Mouse (Mus musculus) myocyte (in vitro differentiated cells): ENCODE measurements around the gene Sag. TPM values are rescaled to one million over a fixed set of nuclear protein-coding genes. Genes with fewer than 3 reads are reported as not detected.

Source experiments
- H3K27me3 ChIP-seq: one replicate; pipeline ENCODE4 v1.6.1; 2011; ENCODE audit not compliant: control insufficient read depth, insufficient read depth, insufficient read length
- H3K36me3 ChIP-seq: one replicate; pipeline ENCODE4 v1.6.1; 2011; ENCODE audit not compliant: control insufficient read depth, insufficient read depth
- H3K4me2 ChIP-seq: one replicate; pipeline ENCODE4 v1.6.1; 2011; ENCODE audit warnings: low read depth, control low read depth
- H3K4me3 ChIP-seq: one replicate; pipeline ENCODE4 v1.5.1; 2011; ENCODE audit warnings: mild to moderate bottlenecking, control low read depth, moderate library complexity
- H3K79me2 ChIP-seq: one replicate; pipeline ENCODE4 v1.6.1; 2011; ENCODE audit not compliant: control insufficient read depth, insufficient read depth
- H3ac ChIP-seq: one replicate; pipeline ENCODE4 v1.6.1; 2011; ENCODE audit not compliant: control insufficient read depth, insufficient read length
- CEBPB ChIP-seq: IDR thresholded peaks from 2 replicates; pipeline ENCODE4 v1.6.1; 2011; ENCODE audit warnings: mild to moderate bottlenecking, moderate library complexity; ENCODE audit not compliant: poor library complexity, insufficient read depth, severe bottlenecking
- E2F4 ChIP-seq: IDR thresholded peaks from one replicate; pipeline ENCODE4 v1.6.1; 2011; ENCODE audit warnings: mild to moderate bottlenecking, control low read depth, moderate library complexity; ENCODE audit not compliant: insufficient read depth
- MAX ChIP-seq: IDR thresholded peaks from one replicate; pipeline ENCODE4 v1.6.1; 2011; ENCODE audit warnings: low read depth, mild to moderate bottlenecking, control low read depth
- MYOD1 ChIP-seq, 3 experiments: IDR thresholded peaks; one replicate each; pipeline ENCODE4 v1.6.1; 2011; ENCODE audit warnings: control low read depth in 2 of 3, low read depth in 2 of 3, mild to moderate bottlenecking in 2 of 3, moderate library complexity in 1 of 3; ENCODE audit not compliant: insufficient read length in 2 of 3, control insufficient read depth in 1 of 3
- MYOG ChIP-seq, 3 experiments: IDR thresholded peaks; one replicate each; pipeline ENCODE4 v1.6.1; 2011; ENCODE audit warnings: control low read depth in 2 of 3, low read depth in 2 of 3, mild to moderate bottlenecking in 2 of 3; ENCODE audit not compliant: insufficient read length in 2 of 3, control insufficient read depth in 1 of 3, insufficient read depth in 1 of 3
- POLR2A ChIP-seq: IDR thresholded peaks from one replicate; pipeline ENCODE4 v1.6.1; 2011; ENCODE audit warnings: low read depth, mild to moderate bottlenecking, control low read depth, moderate library complexity; ENCODE audit not compliant: insufficient read length
- POLR2AphosphoS2 ChIP-seq: IDR thresholded peaks from one replicate; pipeline ENCODE4 v1.6.1; 2011; ENCODE audit warnings: low read depth, control low read depth; ENCODE audit not compliant: insufficient read length
- REST ChIP-seq: IDR thresholded peaks from one replicate; pipeline ENCODE4 v1.6.1; 2011; ENCODE audit warnings: mild to moderate bottlenecking, control low read depth, moderate library complexity; ENCODE audit not compliant: insufficient read depth, insufficient read length
- SRF ChIP-seq: IDR thresholded peaks from one replicate; pipeline ENCODE4 v1.6.1; 2011; ENCODE audit warnings: low read depth; ENCODE audit not compliant: control insufficient read depth, insufficient read length
- TCF12 ChIP-seq: IDR thresholded peaks from one replicate; pipeline ENCODE4 v1.6.1; 2011; ENCODE audit warnings: mild to moderate bottlenecking, control low read depth; ENCODE audit not compliant: poor library complexity, insufficient read depth, severe bottlenecking
- TCF3 ChIP-seq: IDR thresholded peaks from one replicate; pipeline ENCODE4 v1.6.1; 2011; ENCODE audit warnings: low read depth, control low read depth; ENCODE audit not compliant: insufficient read length
- USF1 ChIP-seq: IDR thresholded peaks from one replicate; pipeline ENCODE4 v1.6.1; 2011; ENCODE audit warnings: low read depth, mild to moderate bottlenecking, control low read depth, moderate library complexity
- polyA plus RNA-seq: library from polyadenylated mRNA; unstranded; fragments of >200 nt; fragmentation: generic; extraction: Trizol; gene quantifications from one replicate; pipeline ENCODE4 v1.2.1, GENCODE M21; 2012; ENCODE audit warnings: missing spikeins

Gene Sag
- polyA plus RNA-seq, 1 experiment: 0.72 TPM

DNA sequence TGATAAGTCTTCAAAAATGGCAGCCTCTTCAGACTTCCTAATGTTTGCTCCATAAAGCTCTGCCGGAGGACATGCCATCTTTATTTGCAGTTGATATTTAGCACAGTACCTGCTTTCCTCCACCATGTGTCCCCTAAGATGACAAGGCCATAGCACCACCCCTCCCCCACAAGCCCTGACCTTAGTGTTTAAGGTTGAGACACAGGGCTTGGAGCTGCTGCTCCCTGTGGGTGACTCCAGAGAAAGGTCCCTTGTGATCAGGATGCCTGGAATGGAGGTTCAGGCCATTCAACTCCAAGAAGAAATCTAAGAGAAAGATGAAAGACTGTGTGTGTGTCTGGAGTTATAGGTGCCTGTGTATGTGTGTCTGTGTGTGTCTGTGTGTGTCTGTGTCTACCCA, 5.8 kb upstream of the Sag start:
- Histone ChIP-seq H3K79me2 (no peaks in the 10 kb centered on the region), H3K36me3 (peaks cover 6% of the 10 kb centered on the region), H3K4me2 (no peak overlapping the region), H3K27me3 (no peaks in the 10 kb centered on the region), H3ac (no peak overlapping the region), H3K4me3 (no peak overlapping the region)
- TF ChIP-seq CEBPB (no peak), POLR2AphosphoS2 (no peak), TCF3 (no peak), SRF (no peak), E2F4 (no peak), REST (no peak), MAX (no peak)

- Histone ChIP-seq H3K4me3 (no peak overlapping the region), H3K27me3 (no peaks in the 10 kb centered on the region), H3K4me2 (no peak overlapping the region), H3ac (no peak overlapping the region), H3K36me3 (peaks cover 3% of the 10 kb centered on the region), H3K79me2 (no peaks in the 10 kb centered on the region)
- TF ChIP-seq TCF3: no peak
- no peak for TF ChIP-seq REST
- no peak for TF ChIP-seq TCF12
- TF ChIP-seq MYOD1 (IDR thresholded peaks at IDR 0.05; ENCODE audit: control insufficient read depth in 1 of 3, insufficient read length in 2 of 3, low read depth in 2 of 3): no peak
- TF ChIP-seq USF1: no peak
- no peak for TF ChIP-seq MYOG (IDR thresholded peaks at IDR 0.05; ENCODE audit: control insufficient read depth in 1 of 3, insufficient read depth in 1 of 3, insufficient read length in 2 of 3, low read depth in 2 of 3)
- no peak for TF ChIP-seq E2F4
- TF ChIP-seq SRF: no peak
- TF ChIP-seq MAX: no peak
- no peak for TF ChIP-seq POLR2AphosphoS2
- TF ChIP-seq CEBPB: no peak
- TF ChIP-seq POLR2A: no peak
These were observed 5.2 kb upstream of the Sag start for GRCm38 (mm10) chr1:87798306-87798705.

DNA sequence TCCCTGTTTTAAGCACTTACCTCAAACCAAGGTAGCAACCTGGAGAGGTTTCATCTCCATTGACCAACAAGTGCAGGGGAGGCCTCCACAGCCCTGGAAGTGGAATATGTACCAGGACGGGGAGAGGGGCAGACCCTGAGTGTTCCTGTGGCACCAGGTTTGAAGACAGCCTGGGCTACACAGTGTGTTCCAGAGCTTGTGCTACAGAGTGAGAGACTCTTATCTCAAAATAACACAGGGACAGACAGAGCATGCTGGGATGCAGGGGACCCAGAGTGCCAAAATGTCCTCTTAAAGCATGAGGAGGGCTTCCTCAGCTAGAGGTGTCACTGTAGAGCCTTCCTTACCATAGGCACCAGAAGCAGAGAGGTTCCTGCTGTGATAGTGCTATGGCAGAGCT, 4.3 kb downstream of the Sag start:
- H3K4me2 ChIP-seq: no peak overlapping the region
- H3K27me3 ChIP-seq: no peaks in the 10 kb centered on the region
- no peak overlapping the region for H3ac ChIP-seq
- TF ChIP-seq TCF12 (no peak), CEBPB (no peak), TCF3 (no peak), MYOD1 (IDR thresholded peaks at IDR 0.05; ENCODE audit: control insufficient read depth in 1 of 3, insufficient read length in 2 of 3, low read depth in 2 of 3) (no peak)
- H3K4me3 ChIP-seq: no peak overlapping the region
- H3K79me2 ChIP-seq: no peaks in the 10 kb centered on the region
- no peaks in the 10 kb centered on the region for H3K36me3 ChIP-seq

GRCm38 (mm10) chr1:87811391-87811790, 7.9 kb downstream of the Sag start:
- H3K36me3 ChIP-seq: no peaks in the 10 kb centered on the region
- TF ChIP-seq CEBPB (no peak), SRF (no peak), POLR2AphosphoS2 (no peak), TCF3 (no peak), TCF12 (no peak), MYOD1 (IDR thresholded peaks at IDR 0.05; ENCODE audit: control insufficient read depth in 1 of 3, insufficient read length in 2 of 3, low read depth in 2 of 3) (no peak), E2F4 (no peak), MYOG (IDR thresholded peaks at IDR 0.05; ENCODE audit: control insufficient read depth in 1 of 3, insufficient read depth in 1 of 3, insufficient read length in 2 of 3, low read depth in 2 of 3) (no peak), REST (no peak), MAX (no peak), USF1 (no peak)
- H3K79me2 ChIP-seq: no peaks in the 10 kb centered on the region
- H3K4me2 ChIP-seq: no peak overlapping the region
- no peak overlapping the region for H3K4me3 ChIP-seq
- H3K27me3 ChIP-seq: no peaks in the 10 kb centered on the region
- no peak overlapping the region for H3ac ChIP-seq

DNA sequence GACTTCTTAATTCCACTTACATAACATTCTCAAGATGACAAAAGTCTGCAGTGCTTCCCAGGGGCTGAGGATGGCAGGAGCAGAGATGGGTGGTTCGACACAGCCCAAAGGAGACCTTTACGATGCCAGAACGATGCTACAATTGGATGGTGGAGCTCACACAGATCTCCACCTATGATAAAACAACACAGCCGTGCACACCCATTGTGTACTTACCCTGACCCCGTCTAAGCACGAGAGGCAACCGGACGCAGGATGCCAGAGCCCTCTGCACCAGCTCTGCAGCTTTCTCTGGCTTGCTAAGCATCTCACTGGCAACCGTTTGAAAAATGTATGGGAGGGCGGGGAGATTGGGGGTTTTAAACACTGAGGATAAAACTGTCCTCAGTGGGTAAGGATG, 8.6 kb downstream of the Sag start:
- H3K27me3 ChIP-seq: no peaks in the 10 kb centered on the region
- H3ac ChIP-seq: no peak overlapping the region
- TF ChIP-seq SRF (no peak), MAX (no peak), E2F4 (no peak), MYOD1 (IDR thresholded peaks at IDR 0.05; ENCODE audit: control insufficient read depth in 1 of 3, insufficient read length in 2 of 3, low read depth in 2 of 3) (no peak), CEBPB (no peak), TCF3 (no peak), POLR2AphosphoS2 (no peak), POLR2A (no peak), REST (no peak), MYOG (IDR thresholded peaks at IDR 0.05; ENCODE audit: control insufficient read depth in 1 of 3, insufficient read depth in 1 of 3, insufficient read length in 2 of 3, low read depth in 2 of 3) (no peak), TCF12 (no peak)

More for the DNA sequence above, 8.6 kb downstream of the Sag start:
- H3K4me2 ChIP-seq: no peak overlapping the region
- no peaks in the 10 kb centered on the region for H3K36me3 ChIP-seq
- no peaks in the 10 kb centered on the region for H3K79me2 ChIP-seq
- H3K4me3 ChIP-seq: no peak overlapping the region
